Mouse (Mus musculus) liver, embryonic 15.5 days (tissue): Measurements from ENCODE around the gene Atg14. TPM values are rescaled to one million over a fixed set of nuclear protein-coding genes. Genes with fewer than 3 reads are reported as not detected.
A peak's percentile ranks its signal among the peaks of the same experiment; 100 is the strongest.
"Not testable (repeated sequence)": the region's sequence is repeated elsewhere in the genome, so short reads cannot be mapped to it uniquely, and the experiment has no call there.

Source experiments
- ATAC-seq: fragments of 200-750 bp; cut with Nextera tagmentation; 2 replicates; pipeline ENCODE4 v1.8.0; 2017; ENCODE audit warnings: moderate number of reproducible peaks, mild to moderate bottlenecking, moderate library complexity; ENCODE audit not compliant: insufficient read depth
- H3K27ac ChIP-seq: fragments of 300-500 bp; sonication (generic); replicated peaks from 2 replicates; pipeline ENCODE4 v1.5.1; 2015; ENCODE audit warnings: mild to moderate bottlenecking, inconsistent platforms
- H3K27me3 ChIP-seq: fragments of 300-500 bp; sonication (generic); 2 replicates; pipeline ENCODE4 v1.6.1; 2015; ENCODE audit warnings: mild to moderate bottlenecking, inconsistent platforms
- H3K36me3 ChIP-seq: fragments of 300-500 bp; sonication (generic); replicated peaks from 2 replicates; pipeline ENCODE4 v1.6.1; 2015; ENCODE audit warnings: moderate library complexity, mild to moderate bottlenecking, inconsistent platforms
- H3K4me1 ChIP-seq: fragments of 300-500 bp; sonication (generic); replicated peaks from 2 replicates; pipeline ENCODE4 v1.6.1; 2015; ENCODE audit warnings: inconsistent platforms
- H3K4me2 ChIP-seq: fragments of 300-500 bp; sonication (generic); 2 replicates; pipeline ENCODE4 v1.6.1; 2015; ENCODE audit warnings: moderate library complexity, mild to moderate bottlenecking, inconsistent platforms
- H3K4me3 ChIP-seq: fragments of 300-500 bp; sonication (generic); replicated peaks from 2 replicates; pipeline ENCODE4 v1.5.1; 2015; ENCODE audit warnings: mild to moderate bottlenecking, inconsistent platforms
- H3K9ac ChIP-seq: fragments of 300-500 bp; sonication (generic); 2 replicates; pipeline ENCODE4 v1.6.1; 2015; ENCODE audit warnings: moderate library complexity, mild to moderate bottlenecking, inconsistent platforms
- H3K9me3 ChIP-seq: fragments of 300-500 bp; sonication (generic); replicated peaks from 2 replicates; pipeline ENCODE4 v1.6.1; 2016; ENCODE audit warnings: inconsistent platforms
- WGBS: fragments of 180-500 bp; shearing (Covaris S2); methylation state at CpG from one replicate; pipeline ENCODE4 v1.1.7; 2015; ENCODE audit warnings: mixed read lengths; ENCODE audit not compliant: insufficient replicate concordance; 5-methylcytosine and 5-hydroxymethylcytosine counted together
- polyA plus RNA-seq: library from polyadenylated mRNA; unstranded; fragments of >200 nt; fragmentation: Nextera tagmentation; extraction: Ambion mirVana; gene quantifications from 2 replicates; pipeline ENCODE4 v1.2.1, GENCODE M21; 2015

Gene Atg14
- polyA plus RNA-seq, 1 experiment from 2014 or later, result 7.4 TPM

GRCm38 (mm10) chr14:47544877-47545276 lies 25.6 kb downstream of the Atg14 start:
- Histone ChIP-seq H3K27ac (peak overlapping the region; percentile 77), H3K4me2 (peak overlapping the region; percentile 37), H3K9ac (no peak overlapping the region), H3K4me3 (no peak overlapping the region), H3K27me3 (no peaks in the 10 kb centered on the region), H3K9me3 (no peaks in the 10 kb centered on the region), H3K4me1 (peaks cover 31% of the 10 kb centered on the region), H3K36me3 (peaks cover 61% of the 10 kb centered on the region)
- ATAC-seq, result peak; percentile 73
- 31% methylated on average over 4 of the region's 4 CpGs for WGBS

GRCm38 (mm10) chr14:47544286-47544685 lies 26.2 kb downstream of the Atg14 start:
- peak overlapping the region; percentile 37 for H3K4me2 ChIP-seq
- H3K4me1 ChIP-seq, result peaks cover 31% of the 10 kb centered on the region
- peak; percentile 73 for ATAC-seq
- H3K27me3 ChIP-seq, result no peaks in the 10 kb centered on the region
- H3K9me3 ChIP-seq, result no peaks in the 10 kb centered on the region
- H3K4me3 ChIP-seq, result no peak overlapping the region
- peaks cover 60% of the 10 kb centered on the region for H3K36me3 ChIP-seq
- no peak overlapping the region; the same call in 1 of the 2 replicates for H3K9ac ChIP-seq
- H3K27ac ChIP-seq, result peak overlapping the region; percentile 77
- 19% methylated on average over 5 of the region's 5 CpGs for WGBS

- Histone ChIP-seq H3K36me3 (peaks cover 40% of the 10 kb centered on the region), H3K4me1 (peaks cover 31% of the 10 kb centered on the region), H3K27me3 (no peaks in the 10 kb centered on the region), H3K4me3 (no peak overlapping the region), H3K9ac (no peak overlapping the region), H3K9me3 (no peaks in the 10 kb centered on the region), H3K27ac (peak overlapping the region; percentile 38; the same call in 1 of the 2 replicates), H3K4me2 (no peak overlapping the region)
- ATAC-seq, result no peak
- WGBS, result 81% methylated on average over 3 of the region's 3 CpGs
Observed at GRCm38 (mm10) chr14:47542283-47542682, 28.2 kb downstream of the Atg14 start.

- H3K9me3 ChIP-seq, result no peaks in the 10 kb centered on the region
- peak overlapping the region; percentile 38; the same call in 1 of the 2 replicates for H3K27ac ChIP-seq
- H3K4me2 ChIP-seq, result no peak overlapping the region
- no peak for ATAC-seq
- no peak overlapping the region for H3K9ac ChIP-seq
- WGBS, result 60% methylated on average over 10 of the region's 10 CpGs
- H3K36me3 ChIP-seq, result peaks cover 32% of the 10 kb centered on the region
- H3K4me1 ChIP-seq, result peaks cover 31% of the 10 kb centered on the region
- no peaks in the 10 kb centered on the region for H3K27me3 ChIP-seq
- no peak overlapping the region for H3K4me3 ChIP-seq
Observed at GRCm38 (mm10) chr14:47541325-47541948, 29.0 kb downstream of the Atg14 start.

- no peaks in the 10 kb centered on the region for H3K9me3 ChIP-seq
- peaks cover 45% of the 10 kb centered on the region for H3K4me1 ChIP-seq
- H3K27ac ChIP-seq, result peak overlapping the region; percentile 97
- peak overlapping the region; percentile 49 for H3K9ac ChIP-seq
- 67% methylated on average over 1 of the region's 1 CpGs for WGBS
- no peak for ATAC-seq
- peaks cover 25% of the 10 kb centered on the region for H3K36me3 ChIP-seq
- H3K4me3 ChIP-seq, result no peak overlapping the region
- H3K27me3 ChIP-seq, result no peaks in the 10 kb centered on the region
- H3K4me2 ChIP-seq, result no peak overlapping the region
Observed at GRCm38 (mm10) chr14:47535096-47535495, 35.4 kb downstream of the Atg14 start.

GRCm38 (mm10) chr14:47534176-47534525 lies 36.3 kb downstream of the Atg14 start:
- Histone ChIP-seq H3K4me1 (peaks cover 47% of the 10 kb centered on the region), H3K4me2 (peak overlapping the region; percentile 57), H3K9ac (peak overlapping the region; percentile 49), H3K9me3 (no peaks in the 10 kb centered on the region), H3K36me3 (peaks cover 34% of the 10 kb centered on the region), H3K27ac (peak overlapping the region; percentile 97), H3K4me3 (no peak overlapping the region), H3K27me3 (no peaks in the 10 kb centered on the region)
- no peak for ATAC-seq
- 74% methylated on average over 5 of the region's 5 CpGs for WGBS

GRCm38 (mm10) chr14:47533365-47534175 lies 36.9 kb downstream of the Atg14 start:
- H3K4me2 ChIP-seq, result peak overlapping the region; percentile 57
- peaks cover 53% of the 10 kb centered on the region for H3K4me1 ChIP-seq
- no peak overlapping the region for H3K4me3 ChIP-seq
- ATAC-seq, result peak; percentile 94
- H3K36me3 ChIP-seq, result peaks cover 37% of the 10 kb centered on the region
- H3K27me3 ChIP-seq, result no peaks in the 10 kb centered on the region
- H3K9me3 ChIP-seq, result no peaks in the 10 kb centered on the region
- H3K9ac ChIP-seq, result peak overlapping the region; percentile 49
- 9% methylated on average over 11 of the region's 11 CpGs for WGBS
- peak overlapping the region; percentile 97 for H3K27ac ChIP-seq

GRCm38 (mm10) chr14:47532496-47532895 lies 38.0 kb downstream of the Atg14 start:
- Histone ChIP-seq H3K27ac (peak overlapping the region; percentile 97), H3K9ac (0 out of 2 replicates have a peak overlapping the region, but pooled peaks have one; percentile 44), H3K36me3 (peaks cover 37% of the 10 kb centered on the region), H3K4me3 (no peak overlapping the region), H3K4me1 (peaks cover 64% of the 10 kb centered on the region), H3K27me3 (no peaks in the 10 kb centered on the region), H3K4me2 (peak overlapping the region; percentile 57; the same call in 1 of the 2 replicates), H3K9me3 (no peaks in the 10 kb centered on the region)
- WGBS, result 71% methylated on average over 1 of the region's 1 CpGs
- no peak for ATAC-seq

GRCm38 (mm10) chr14:47529592-47529991 lies 40.9 kb downstream of the Atg14 start:
- H3K27ac ChIP-seq, H3K4me3 ChIP-seq, H3K9ac ChIP-seq, ATAC-seq, H3K4me2 ChIP-seq, H3K9me3 ChIP-seq, H3K27me3 ChIP-seq: not testable (repeated sequence)
- peaks cover 53% of the 10 kb centered on the region for H3K36me3 ChIP-seq
- 88% methylated on average over 12 of the region's 12 CpGs for WGBS
- peaks cover 79% of the 10 kb centered on the region for H3K4me1 ChIP-seq

- no peaks in the 10 kb centered on the region for H3K27me3 ChIP-seq
- peaks cover 79% of the 10 kb centered on the region for H3K4me1 ChIP-seq
- H3K4me3 ChIP-seq, result no peak overlapping the region
- peaks cover 55% of the 10 kb centered on the region for H3K36me3 ChIP-seq
- H3K27ac ChIP-seq, result peak overlapping the region; percentile 92
- no peaks in the 10 kb centered on the region for H3K9me3 ChIP-seq
- no peak overlapping the region for H3K9ac ChIP-seq
- ATAC-seq, result no peak
- H3K4me2 ChIP-seq, result no peak overlapping the region
- 36% methylated on average over 8 of the region's 8 CpGs for WGBS
Observed at GRCm38 (mm10) chr14:47529019-47529418, 41.4 kb downstream of the Atg14 start.

GRCm38 (mm10) chr14:47528293-47528692 lies 42.2 kb downstream of the Atg14 start:
- Histone ChIP-seq H3K9ac (peak overlapping the region; percentile 32; the same call in 1 of the 2 replicates), H3K27ac (peak overlapping the region; percentile 92), H3K4me1 (peaks cover 73% of the 10 kb centered on the region), H3K4me3 (no peak overlapping the region), H3K4me2 (peak overlapping the region; percentile 53), H3K36me3 (peaks cover 55% of the 10 kb centered on the region), H3K9me3 (no peaks in the 10 kb centered on the region), H3K27me3 (no peaks in the 10 kb centered on the region)
- WGBS, result 33% methylated on average over 3 of the region's 3 CpGs
- peak; percentile 75 for ATAC-seq
